Mouse (Mus musculus): Measurements from ENCODE around the gene Lmntd1. TPM values are rescaled to one million over a fixed set of nuclear protein-coding genes. Genes with fewer than 3 reads are reported as not detected.
A peak's percentile ranks its signal among the peaks of the same experiment; 100 is the strongest.

Lmntd1 gene
- polyA plus RNA-seq, 1 experiment from 2014 or later: 0.75 TPM

GRCm38 (mm10) chr6:145483318-145483674 is 130.8 kb downstream of the Lmntd1 start:
- H3K36me3 ChIP-seq (ENCODE audit: control insufficient read depth, insufficient read depth, low read length): no peaks in the 10 kb centered on the region
- H3K27me3 ChIP-seq (replicated peaks; ENCODE audit: control insufficient read depth, insufficient read depth, low read length): no peaks in the 10 kb centered on the region
- H3K4me1 ChIP-seq (ENCODE audit: control insufficient read depth, insufficient read depth, low read length): peaks cover 7% of the 10 kb centered on the region
- no peak for ATAC-seq
- WGBS: 63% methylated on average over 5 of the region's 5 CpGs
- H3K4me2 ChIP-seq (ENCODE audit: low read depth, low read length): no peak overlapping the region
- no peak overlapping the region for H3K4me3 ChIP-seq (ENCODE audit: low read length)
- H3K9me3 ChIP-seq (ENCODE audit: control insufficient read depth, low read length): no peaks in the 10 kb centered on the region
- H3K27ac ChIP-seq (ENCODE audit: low read length): no peak overlapping the region; the same call in 1 of the 2 replicates
- no peak overlapping the region for H3K9ac ChIP-seq (ENCODE audit: low read depth, low read length)

GRCm38 (mm10) chr6:145482656-145483317 is 131.3 kb downstream of the Lmntd1 start:
- peaks cover 7% of the 10 kb centered on the region for H3K4me1 ChIP-seq (ENCODE audit: control insufficient read depth, insufficient read depth, low read length)

GRCm38 (mm10) chr6:145481938-145482337 is 132.2 kb downstream of the Lmntd1 start:
- Histone ChIP-seq H3K27me3 (replicated peaks; ENCODE audit: control insufficient read depth, insufficient read depth, low read length) (no peaks in the 10 kb centered on the region), H3K4me1 (ENCODE audit: control insufficient read depth, insufficient read depth, low read length) (peaks cover 7% of the 10 kb centered on the region), H3K4me3 (ENCODE audit: low read length) (no peak overlapping the region), H3K4me2 (ENCODE audit: low read depth, low read length) (no peak overlapping the region), H3K27ac (ENCODE audit: low read length) (peak overlapping the region; percentile 73), H3K36me3 (ENCODE audit: control insufficient read depth, insufficient read depth, low read length) (no peaks in the 10 kb centered on the region), H3K9me3 (ENCODE audit: control insufficient read depth, low read length) (no peaks in the 10 kb centered on the region), H3K9ac (ENCODE audit: low read depth, low read length) (0 out of 2 replicates have a peak overlapping the region, but pooled peaks have one; percentile 14)
- peak; percentile 87 for ATAC-seq
- 44% methylated on average over 15 of the region's 15 CpGs for WGBS

More at GRCm38 (mm10) chr6:145482656-145483317, 131.3 kb downstream of the Lmntd1 start:
- Histone ChIP-seq H3K9ac (ENCODE audit: low read depth, low read length) (no peak overlapping the region), H3K27ac (ENCODE audit: low read length) (peak overlapping the region; percentile 73), H3K9me3 (ENCODE audit: control insufficient read depth, low read length) (no peaks in the 10 kb centered on the region), H3K4me2 (ENCODE audit: low read depth, low read length) (no peak overlapping the region), H3K36me3 (ENCODE audit: control insufficient read depth, insufficient read depth, low read length) (no peaks in the 10 kb centered on the region), H3K4me3 (ENCODE audit: low read length) (no peak overlapping the region), H3K27me3 (replicated peaks; ENCODE audit: control insufficient read depth, insufficient read depth, low read length) (no peaks in the 10 kb centered on the region)
- WGBS: 77% methylated on average over 17 of the region's 17 CpGs
- ATAC-seq: no peak

- H3K27me3 ChIP-seq (replicated peaks; ENCODE audit: control insufficient read depth, insufficient read depth, low read length): no peaks in the 10 kb centered on the region
- H3K36me3 ChIP-seq (ENCODE audit: control insufficient read depth, insufficient read depth, low read length): no peaks in the 10 kb centered on the region
- H3K4me1 ChIP-seq (ENCODE audit: control insufficient read depth, insufficient read depth, low read length): peaks cover 7% of the 10 kb centered on the region
- no peak overlapping the region for H3K9ac ChIP-seq (ENCODE audit: low read depth, low read length)
- no peak overlapping the region for H3K4me3 ChIP-seq (ENCODE audit: low read length)
- no peak overlapping the region for H3K4me2 ChIP-seq (ENCODE audit: low read depth, low read length)
- ATAC-seq: no peak
- no peaks in the 10 kb centered on the region for H3K9me3 ChIP-seq (ENCODE audit: control insufficient read depth, low read length)
- 82% methylated on average over 4 of the region's 4 CpGs for WGBS
- H3K27ac ChIP-seq (ENCODE audit: low read length): no peak overlapping the region
Observed at GRCm38 (mm10) chr6:145478821-145479271, 135.3 kb downstream of the Lmntd1 start.

GRCm38 (mm10) chr6:145477367-145477905 is 136.7 kb downstream of the Lmntd1 start:
- H3K36me3 ChIP-seq (ENCODE audit: control insufficient read depth, insufficient read depth, low read length): no peaks in the 10 kb centered on the region
- H3K27me3 ChIP-seq (replicated peaks; ENCODE audit: control insufficient read depth, insufficient read depth, low read length): no peaks in the 10 kb centered on the region
- no peak overlapping the region for H3K4me2 ChIP-seq (ENCODE audit: low read depth, low read length)
- H3K9ac ChIP-seq (ENCODE audit: low read depth, low read length): no peak overlapping the region
- no peak overlapping the region for H3K4me3 ChIP-seq (ENCODE audit: low read length)
- no peak for ATAC-seq
- 58% methylated on average over 10 of the region's 10 CpGs for WGBS
- H3K9me3 ChIP-seq (ENCODE audit: control insufficient read depth, low read length): no peaks in the 10 kb centered on the region
- H3K27ac ChIP-seq (ENCODE audit: low read length): no peak overlapping the region
- H3K4me1 ChIP-seq (ENCODE audit: control insufficient read depth, insufficient read depth, low read length): peaks cover 3% of the 10 kb centered on the region; the same call in 1 of the 2 replicates

GRCm38 (mm10) chr6:145471638-145472247 is 142.4 kb downstream of the Lmntd1 start:
- H3K9ac ChIP-seq (ENCODE audit: low read depth, low read length): no peak overlapping the region
- H3K36me3 ChIP-seq (ENCODE audit: control insufficient read depth, insufficient read depth, low read length): no peaks in the 10 kb centered on the region
- WGBS: 63% methylated on average over 11 of the region's 11 CpGs
- no peak overlapping the region for H3K4me3 ChIP-seq (ENCODE audit: low read length)
- no peak overlapping the region for H3K4me2 ChIP-seq (ENCODE audit: low read depth, low read length)
- no peaks in the 10 kb centered on the region for H3K27me3 ChIP-seq (replicated peaks; ENCODE audit: control insufficient read depth, insufficient read depth, low read length)
- peak; percentile 73 for ATAC-seq
- no peaks in the 10 kb centered on the region for H3K9me3 ChIP-seq (ENCODE audit: control insufficient read depth, low read length)
- 0 out of 2 replicates have a peak, but pooled peaks cover 3% of the 10 kb centered on the region for H3K4me1 ChIP-seq (ENCODE audit: control insufficient read depth, insufficient read depth, low read length)
- no peak overlapping the region for H3K27ac ChIP-seq (ENCODE audit: low read length)

- WGBS: 74% methylated on average over 8 of the region's 8 CpGs
- ATAC-seq: no peak
- Histone ChIP-seq H3K9me3 (ENCODE audit: control insufficient read depth, low read length) (no peaks in the 10 kb centered on the region), H3K27ac (ENCODE audit: low read length) (no peak overlapping the region), H3K36me3 (ENCODE audit: control insufficient read depth, insufficient read depth, low read length) (no peaks in the 10 kb centered on the region), H3K4me2 (ENCODE audit: low read depth, low read length) (no peak overlapping the region), H3K4me1 (ENCODE audit: control insufficient read depth, insufficient read depth, low read length) (0 out of 2 replicates have a peak, but pooled peaks cover 3% of the 10 kb centered on the region), H3K9ac (ENCODE audit: low read depth, low read length) (no peak overlapping the region), H3K27me3 (replicated peaks; ENCODE audit: control insufficient read depth, insufficient read depth, low read length) (no peaks in the 10 kb centered on the region), H3K4me3 (ENCODE audit: low read length) (no peak overlapping the region)
Observed at GRCm38 (mm10) chr6:145469260-145469943, 144.7 kb downstream of the Lmntd1 start.

GRCm38 (mm10) chr6:145464027-145464426 is 150.1 kb downstream of the Lmntd1 start:
- H3K4me2 ChIP-seq (ENCODE audit: low read depth, low read length): no peak overlapping the region
- no peak overlapping the region for H3K9ac ChIP-seq (ENCODE audit: low read depth, low read length)
- no peak for ATAC-seq
- H3K27ac ChIP-seq (ENCODE audit: low read length): no peak overlapping the region
- 91% methylated on average over 4 of the region's 4 CpGs for WGBS
- H3K27me3 ChIP-seq (replicated peaks; ENCODE audit: control insufficient read depth, insufficient read depth, low read length): 0 out of 2 replicates have a peak, but pooled peaks cover 1% of the 10 kb centered on the region
- no peak overlapping the region for H3K4me3 ChIP-seq (ENCODE audit: low read length)
- H3K9me3 ChIP-seq (ENCODE audit: control insufficient read depth, low read length): no peaks in the 10 kb centered on the region
- H3K4me1 ChIP-seq (ENCODE audit: control insufficient read depth, insufficient read depth, low read length): no peaks in the 10 kb centered on the region
- H3K36me3 ChIP-seq (ENCODE audit: control insufficient read depth, insufficient read depth, low read length): no peaks in the 10 kb centered on the region

- ATAC-seq: no peak
- H3K4me1 ChIP-seq (ENCODE audit: control insufficient read depth, insufficient read depth, low read length): no peaks in the 10 kb centered on the region
- 76% methylated on average over 12 of the region's 12 CpGs for WGBS
Observed at GRCm38 (mm10) chr6:145462677-145463245, 151.4 kb downstream of the Lmntd1 start.

More at GRCm38 (mm10) chr6:145462677-145463245, 151.4 kb downstream of the Lmntd1 start:
- Histone ChIP-seq H3K27ac (ENCODE audit: low read length) (no peak overlapping the region), H3K9ac (ENCODE audit: low read depth, low read length) (0 out of 2 replicates have a peak overlapping the region, but pooled peaks have one; percentile 16), H3K4me2 (ENCODE audit: low read depth, low read length) (no peak overlapping the region), H3K36me3 (ENCODE audit: control insufficient read depth, insufficient read depth, low read length) (no peaks in the 10 kb centered on the region), H3K9me3 (ENCODE audit: control insufficient read depth, low read length) (no peaks in the 10 kb centered on the region), H3K4me3 (ENCODE audit: low read length) (no peak overlapping the region), H3K27me3 (replicated peaks; ENCODE audit: control insufficient read depth, insufficient read depth, low read length) (0 out of 2 replicates have a peak, but pooled peaks cover 2% of the 10 kb centered on the region)

Measured in intestine, embryonic 16.5 days (tissue).